Mouse (Mus musculus) midbrain, embryonic 14.5 days (tissue): Measurements from ENCODE around the gene Mms19. TPM values are rescaled to one million over a fixed set of nuclear protein-coding genes. Genes with fewer than 3 reads are reported as not detected.

Experiments used
- ATAC-seq: fragments of 200-750 bp; cut with Nextera tagmentation; 2 replicates; pipeline ENCODE4 v1.8.0; 2017; ENCODE audit warnings: moderate number of reproducible peaks, moderate library complexity; ENCODE audit not compliant: low FRiP score, low TSS enrichment
- DNase-seq: peaks from one replicate; pipeline ENCODE4 v3.0.0-alpha.2; 2015
- H3K27ac ChIP-seq: fragments of 300-500 bp; sonication (generic); replicated peaks from 2 replicates; pipeline ENCODE4 v1.5.1; 2014; ENCODE audit warnings: mild to moderate bottlenecking, low read depth, low read length, moderate library complexity
- H3K27me3 ChIP-seq: fragments of 300-500 bp; sonication (generic); 2 replicates; pipeline ENCODE4 v1.6.1; 2014; ENCODE audit warnings: low read length, control low read depth, mixed read lengths; ENCODE audit not compliant: control insufficient read depth, insufficient read depth
- H3K36me3 ChIP-seq: fragments of 300-500 bp; sonication (generic); 2 replicates; pipeline ENCODE4 v1.6.1; 2014; ENCODE audit warnings: low read length, control low read depth; ENCODE audit not compliant: control insufficient read depth, insufficient read depth
- H3K4me1 ChIP-seq: fragments of 300-500 bp; sonication (generic); 2 replicates; pipeline ENCODE4 v1.6.1; 2014; ENCODE audit warnings: mild to moderate bottlenecking, antibody characterized with exemption, low read length, control low read depth; ENCODE audit not compliant: control insufficient read depth, insufficient read depth
- H3K4me2 ChIP-seq: fragments of 300-500 bp; sonication (generic); 2 replicates; pipeline ENCODE4 v1.6.1; 2014; ENCODE audit warnings: mild to moderate bottlenecking, low read length, moderate library complexity
- H3K4me3 ChIP-seq: fragments of 300-500 bp; sonication (generic); replicated peaks from 2 replicates; pipeline ENCODE4 v1.5.1; 2014; ENCODE audit warnings: low read depth, low read length
- H3K9ac ChIP-seq: fragments of 300-500 bp; sonication (generic); replicated peaks from 2 replicates; pipeline ENCODE4 v1.6.1; 2014; ENCODE audit warnings: mild to moderate bottlenecking, low read length, moderate library complexity
- H3K9me3 ChIP-seq: fragments of 300-500 bp; sonication (generic); 2 replicates; pipeline ENCODE4 v1.6.1; 2016; ENCODE audit warnings: low read length, control low read depth, mixed read lengths; ENCODE audit not compliant: control insufficient read depth
- WGBS: fragments of 180-500 bp; shearing (Covaris S2); extraction: QIAGEN DNeasy Blood & Tissue Kit; methylation state at CpG from one replicate; pipeline ENCODE4 v1.1.7; 2014; 5-methylcytosine and 5-hydroxymethylcytosine counted together
- polyA plus RNA-seq: library from polyadenylated mRNA; unstranded; fragments of >200 nt; fragmentation: Nextera tagmentation; extraction: Ambion mirVana; gene quantifications from 2 replicates; pipeline ENCODE4 v1.2.1, GENCODE M21; 2014

Mms19 gene
- polyA plus RNA-seq, 1 experiment from 2014 or later, result 30.4 TPM

- ATAC-seq (no peak), DNase-seq (no peak)
- H3K27ac ChIP-seq, result no peak overlapping the region
- no peaks in the 10 kb centered on the region for H3K9me3 ChIP-seq
- WGBS, result 88% methylated on average over 10 of the region's 10 CpGs
- no peak overlapping the region for H3K9ac ChIP-seq
- no peak overlapping the region for H3K4me2 ChIP-seq
- H3K36me3 ChIP-seq, result no peaks in the 10 kb centered on the region
- H3K27me3 ChIP-seq, result no peaks in the 10 kb centered on the region
- H3K4me1 ChIP-seq, result no peaks in the 10 kb centered on the region
- H3K4me3 ChIP-seq, result no peak overlapping the region
Measured at GRCm38 (mm10) chr19:41902848-41903593, 77.9 kb downstream of the Mms19 start.

- no peaks in the 10 kb centered on the region for H3K9me3 ChIP-seq
- no peaks in the 10 kb centered on the region for H3K27me3 ChIP-seq
- WGBS, result 59% methylated on average over 2 of the region's 2 CpGs
- no peak overlapping the region for H3K9ac ChIP-seq
- no peak overlapping the region for H3K4me2 ChIP-seq
- no peaks in the 10 kb centered on the region for H3K36me3 ChIP-seq
- H3K4me1 ChIP-seq, result no peaks in the 10 kb centered on the region
- H3K4me3 ChIP-seq, result no peak overlapping the region
- H3K27ac ChIP-seq, result no peak overlapping the region
- DNase-seq (no peak), ATAC-seq (no peak)
Measured at GRCm38 (mm10) chr19:41901696-41902095, 79.3 kb downstream of the Mms19 start.

- DNase-seq, result no peak
- Histone ChIP-seq H3K9ac (no peak overlapping the region), H3K4me2 (no peak overlapping the region), H3K4me1 (peaks cover 5% of the 10 kb centered on the region; the same call in 1 of the 2 replicates), H3K9me3 (no peaks in the 10 kb centered on the region), H3K27ac (no peak overlapping the region), H3K4me3 (no peak overlapping the region), H3K36me3 (no peaks in the 10 kb centered on the region), H3K27me3 (no peaks in the 10 kb centered on the region)
- ATAC-seq, result no peak
- WGBS, result 90% methylated on average over 8 of the region's 8 CpGs
Measured at GRCm38 (mm10) chr19:41900495-41901090, 80.4 kb downstream of the Mms19 start.

- H3K9me3 ChIP-seq, result no peaks in the 10 kb centered on the region
- H3K4me3 ChIP-seq, result no peak overlapping the region
- H3K36me3 ChIP-seq, result no peaks in the 10 kb centered on the region
- no peak overlapping the region for H3K4me2 ChIP-seq
- no peak for ATAC-seq
- peaks cover 12% of the 10 kb centered on the region; the same call in 1 of the 2 replicates for H3K4me1 ChIP-seq
- 51% methylated on average over 4 of the region's 4 CpGs for WGBS
- peak; percentile 75 for DNase-seq
- no peak overlapping the region for H3K9ac ChIP-seq
- no peak overlapping the region for H3K27ac ChIP-seq
- no peaks in the 10 kb centered on the region for H3K27me3 ChIP-seq
Measured at GRCm38 (mm10) chr19:41898860-41899259, 82.1 kb downstream of the Mms19 start.

GRCm38 (mm10) chr19:41896319-41896711 is 84.6 kb downstream of the Mms19 start:
- peaks cover 12% of the 10 kb centered on the region; the same call in 1 of the 2 replicates for H3K4me1 ChIP-seq
- ATAC-seq, result no peak; the same call in 1 of the 2 replicates
- peaks cover 5% of the 10 kb centered on the region; the same call in 1 of the 2 replicates for H3K36me3 ChIP-seq
- peak overlapping the region; percentile 74 for H3K4me3 ChIP-seq
- H3K27ac ChIP-seq, result no peak overlapping the region
- no peak for DNase-seq
- H3K9me3 ChIP-seq, result no peaks in the 10 kb centered on the region
- peak overlapping the region; percentile 91 for H3K4me2 ChIP-seq
- peak overlapping the region; percentile 42; the same call in 1 of the 2 replicates for H3K9ac ChIP-seq
- H3K27me3 ChIP-seq, result no peaks in the 10 kb centered on the region
- 18% methylated on average over 18 of the region's 18 CpGs for WGBS

GRCm38 (mm10) chr19:41895460-41896318 is 85.3 kb downstream of the Mms19 start, which contains the start of gene Rrp12:
Rrp12 (minus strand) TSS chr19:41896173.
- peak within 1 kb of the TSS; percentile 74 for H3K4me3 ChIP-seq
- peak within 1 kb of the TSS; percentile 91 for H3K4me2 ChIP-seq
- H3K9me3 ChIP-seq, result no peaks in the 10 kb centered on the region
- peak within 1 kb of the TSS; percentile 37; the same call in 1 of the 2 replicates for H3K27ac ChIP-seq
- H3K36me3 ChIP-seq, result peaks cover 10% of the 10 kb centered on the region
- peak within 1 kb of the TSS; percentile 53 for H3K9ac ChIP-seq
- ATAC-seq, result peak; percentile 94
- peaks cover 12% of the 10 kb centered on the region; the same call in 1 of the 2 replicates for H3K4me1 ChIP-seq
- H3K27me3 ChIP-seq, result no peaks in the 10 kb centered on the region
- DNase-seq, result peak; percentile 96
- WGBS, result 1% methylated on average over 46 of the region's 46 CpGs

- WGBS, result 61% methylated on average over 7 of the region's 7 CpGs
- peaks cover 12% of the 10 kb centered on the region; the same call in 1 of the 2 replicates for H3K4me1 ChIP-seq
- H3K4me2 ChIP-seq, result peak overlapping the region; percentile 91
Measured at GRCm38 (mm10) chr19:41894959-41895358, 86.0 kb downstream of the Mms19 start.

More at GRCm38 (mm10) chr19:41894959-41895358, 86.0 kb downstream of the Mms19 start:
- H3K4me3 ChIP-seq, result peak overlapping the region; percentile 74
- no peak for DNase-seq
- peaks cover 17% of the 10 kb centered on the region for H3K36me3 ChIP-seq
- H3K9ac ChIP-seq, result peak overlapping the region; percentile 53; the same call in 1 of the 2 replicates
- no peak for ATAC-seq
- H3K27ac ChIP-seq, result no peak overlapping the region
- H3K9me3 ChIP-seq, result no peaks in the 10 kb centered on the region
- no peaks in the 10 kb centered on the region for H3K27me3 ChIP-seq
